Mouse (Mus musculus): ENCODE results near the gene Vasp.

Vasp gene

GRCm38 (mm10) chr7:19239423-19239822 is 32.2 kb downstream of the Vasp start:
- peak; percentile 70 for DNase-seq (ENCODE audit: extremely low read depth, low read depth)

GRCm38 (mm10) chr7:19238344-19238743 is 33.3 kb downstream of the Vasp start:
- DNase-seq (ENCODE audit: extremely low read depth, low read depth): no peak

DNA sequence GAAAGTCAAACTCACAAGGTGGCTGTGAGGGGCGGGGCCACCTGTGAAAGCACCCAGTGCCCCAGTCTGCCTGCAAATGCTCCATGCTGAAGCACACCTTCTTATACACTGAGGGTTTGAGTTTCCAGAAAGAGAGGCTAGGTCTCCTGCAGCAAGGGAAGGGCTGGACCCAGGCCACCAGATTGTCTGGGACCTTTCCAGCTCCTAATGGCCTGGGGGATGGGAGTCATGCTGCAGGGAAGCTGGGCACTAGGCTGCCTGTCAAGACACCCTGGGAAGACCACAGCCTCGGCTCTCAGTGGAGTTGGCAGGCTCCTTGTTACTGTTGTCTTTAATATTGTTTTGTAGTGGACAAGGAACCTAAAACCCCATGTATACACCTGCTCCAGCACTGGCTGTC is 35.2 kb downstream of the Vasp start:
- DNase-seq (ENCODE audit: extremely low read depth, low read depth): no peak

DNA sequence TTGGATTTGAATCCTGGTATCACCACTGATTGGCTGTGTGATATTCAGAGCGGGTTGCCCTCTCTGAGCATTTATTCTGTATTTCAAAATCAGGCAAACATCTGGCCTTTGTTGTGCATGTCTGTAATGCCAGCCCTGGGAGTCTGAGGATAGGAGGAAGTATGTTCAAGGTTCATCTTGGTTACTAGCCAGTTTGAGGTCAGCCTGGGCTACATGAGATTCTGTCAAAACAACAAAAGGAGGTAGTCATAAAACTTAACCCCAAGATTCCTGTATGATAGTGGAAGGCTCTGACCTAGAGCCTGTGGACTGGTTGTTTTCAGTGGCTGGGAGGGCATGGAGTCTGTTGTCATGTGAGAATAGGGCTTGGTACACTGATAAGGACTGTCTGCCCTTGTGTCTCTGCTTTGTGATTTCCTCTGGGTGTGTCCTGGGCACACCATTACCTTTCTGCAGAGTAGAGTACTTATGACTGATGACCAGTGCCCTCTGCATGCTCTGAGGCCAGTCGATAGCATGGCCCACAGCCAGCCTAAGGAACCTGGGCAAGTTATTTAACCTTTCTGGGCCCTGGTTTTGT is 36.4 kb downstream of the Vasp start:
- DNase-seq (ENCODE audit: extremely low read depth, low read depth): no peak

DNA sequence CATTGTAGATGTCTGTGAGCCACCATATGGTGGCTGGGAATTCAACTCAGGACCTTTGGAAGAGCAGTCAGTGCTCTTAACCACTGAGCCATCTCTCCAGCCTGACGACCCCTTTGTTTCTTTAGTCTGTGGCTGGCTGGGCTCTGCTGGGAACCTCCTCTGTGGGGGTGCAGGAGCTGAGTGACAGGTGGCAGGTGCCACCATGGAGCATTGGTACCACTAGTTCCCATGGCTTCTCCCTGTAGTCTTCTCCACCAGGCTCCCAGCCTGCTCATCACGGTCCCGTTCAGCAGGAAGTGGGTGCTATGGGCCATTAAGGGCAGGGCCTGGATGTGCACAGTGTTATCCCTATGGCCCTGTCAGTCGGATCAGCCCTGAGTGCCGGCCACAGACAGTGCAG is 37.0 kb downstream of the Vasp start:
- DNase-seq (ENCODE audit: extremely low read depth, low read depth): no peak

- no peak for DNase-seq (ENCODE audit: extremely low read depth, low read depth)
Measured at GRCm38 (mm10) chr7:19231849-19232248, 39.8 kb downstream of the Vasp start.

- no peak for DNase-seq (ENCODE audit: extremely low read depth, low read depth)
Measured at GRCm38 (mm10) chr7:19230899-19231298, 40.7 kb downstream of the Vasp start.

DNA sequence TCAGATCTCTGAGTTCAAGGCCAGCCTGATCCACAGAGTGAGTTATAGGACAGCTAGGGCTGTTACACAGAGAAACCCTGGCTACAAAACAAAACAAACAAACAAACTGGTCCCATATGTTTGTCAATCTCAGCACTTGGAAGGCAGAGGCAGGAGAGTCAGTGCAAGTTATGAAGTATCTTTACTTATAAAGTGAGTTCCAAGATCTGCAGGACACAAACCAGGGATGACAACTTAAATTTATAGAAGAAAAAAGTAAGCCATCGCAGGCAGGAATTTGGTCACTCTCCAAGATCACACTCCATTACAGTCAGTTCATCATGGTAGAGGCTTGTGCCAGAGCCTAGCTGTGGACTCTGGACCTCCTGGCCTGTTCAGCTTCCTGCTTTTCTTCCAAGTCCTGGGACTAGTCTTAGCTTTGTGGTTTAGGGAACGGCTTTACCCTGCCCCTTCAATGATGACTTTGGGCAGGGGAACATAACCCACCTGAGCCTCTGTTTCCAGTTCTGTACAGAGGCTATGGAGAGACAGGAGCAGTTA is 41.5 kb downstream of the Vasp start:
- DNase-seq (ENCODE audit: extremely low read depth, low read depth): no peak

DNA sequence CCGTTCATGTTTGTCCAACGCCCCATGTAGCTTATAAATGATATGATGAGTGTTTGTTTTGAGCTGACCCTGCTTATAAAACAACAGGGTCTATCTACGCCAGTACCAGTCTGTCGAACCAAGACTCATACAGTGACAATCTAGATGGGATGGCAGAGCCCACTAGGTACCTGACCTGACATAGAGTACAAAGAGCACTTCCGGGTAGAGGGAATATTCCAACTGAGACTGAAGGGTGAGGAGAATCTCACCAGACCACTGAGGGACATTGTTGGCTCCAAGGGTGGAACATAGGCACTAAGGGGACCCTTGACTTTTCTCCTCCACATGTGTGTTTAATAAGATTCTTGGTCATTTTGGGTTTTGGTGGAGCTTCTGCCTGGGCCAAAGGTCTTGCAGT is 42.2 kb downstream of the Vasp start:
- no peak for DNase-seq (ENCODE audit: extremely low read depth, low read depth)

- DNase-seq (ENCODE audit: extremely low read depth, low read depth): no peak
Measured at GRCm38 (mm10) chr7:19228793-19229148, 42.8 kb downstream of the Vasp start.

DNA sequence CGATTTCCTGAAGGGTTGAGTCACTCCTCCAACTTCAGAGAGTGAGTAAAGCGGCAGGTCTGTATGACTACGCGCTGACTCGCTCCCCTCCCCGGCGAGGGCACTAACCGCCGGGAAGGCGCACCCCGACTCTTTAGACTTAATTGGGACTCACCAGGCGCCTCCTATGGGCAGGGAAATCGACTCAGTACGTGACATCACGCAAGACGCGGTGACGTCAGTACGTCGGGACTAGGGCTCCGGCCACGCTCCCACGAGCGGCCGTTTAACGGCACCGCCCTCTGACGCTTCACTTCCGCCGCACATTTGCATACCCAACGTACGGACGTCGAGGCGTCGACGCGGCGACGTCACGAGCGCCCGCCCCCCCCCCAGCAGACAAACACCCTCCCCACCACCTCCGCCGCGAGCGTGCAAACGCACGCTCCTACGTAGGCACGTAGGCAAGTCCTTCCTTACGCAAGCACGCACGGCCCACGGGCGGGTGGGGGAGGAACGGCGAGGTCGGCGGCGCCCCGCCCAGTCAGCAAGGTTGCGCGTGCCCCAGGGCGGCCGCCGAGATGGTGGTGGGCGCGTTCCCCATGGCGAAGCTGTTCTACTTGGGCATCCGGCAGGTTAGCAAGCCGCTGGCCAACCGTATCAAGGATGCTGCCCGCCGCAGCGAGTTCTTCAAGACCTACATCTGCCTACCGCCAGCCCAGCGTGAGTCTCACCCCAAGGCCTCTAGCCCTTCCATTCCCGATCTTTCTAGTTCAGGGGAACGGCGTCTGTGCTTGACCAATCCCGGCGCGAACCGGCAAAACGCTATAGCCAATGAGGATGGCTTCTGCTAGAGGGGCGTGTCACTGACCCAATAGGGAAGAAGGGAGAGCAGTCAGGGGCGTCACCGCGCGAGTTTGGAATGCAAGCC is 43.5 kb downstream of the Vasp start, which contains the start of gene Opa3:
Opa3 (plus strand) TSS at position 452 of the 910 bp plus-strand sequence.
- DNase-seq (ENCODE audit: extremely low read depth, low read depth): peak; percentile 99

GRCm38 (mm10) chr7:19226817-19227797 is 44.5 kb downstream of the Vasp start:
- peak; percentile 35 for DNase-seq (ENCODE audit: extremely low read depth, low read depth)

DNA sequence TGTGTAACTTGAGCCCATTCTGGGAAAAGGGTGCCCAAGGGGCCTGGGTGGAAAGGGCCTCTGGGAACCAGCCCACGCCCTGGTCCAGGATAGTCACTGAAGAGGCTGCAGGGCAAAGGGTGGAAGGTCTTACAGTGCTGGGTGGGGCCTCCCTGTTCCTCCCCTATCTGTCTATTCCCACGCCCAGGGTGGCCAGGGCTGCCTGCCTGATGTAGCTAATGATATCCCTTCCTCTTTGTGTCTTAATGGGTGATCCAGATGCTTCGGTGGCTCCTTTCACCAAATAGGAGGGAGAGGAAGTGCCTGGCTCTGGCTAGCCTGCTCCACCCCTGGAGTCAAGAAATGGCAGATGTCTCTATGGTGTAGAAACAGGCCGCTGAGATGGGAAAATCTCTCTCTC is 46.7 kb downstream of the Vasp start:
- DNase-seq (ENCODE audit: extremely low read depth, low read depth): peak; percentile 35

DNA sequence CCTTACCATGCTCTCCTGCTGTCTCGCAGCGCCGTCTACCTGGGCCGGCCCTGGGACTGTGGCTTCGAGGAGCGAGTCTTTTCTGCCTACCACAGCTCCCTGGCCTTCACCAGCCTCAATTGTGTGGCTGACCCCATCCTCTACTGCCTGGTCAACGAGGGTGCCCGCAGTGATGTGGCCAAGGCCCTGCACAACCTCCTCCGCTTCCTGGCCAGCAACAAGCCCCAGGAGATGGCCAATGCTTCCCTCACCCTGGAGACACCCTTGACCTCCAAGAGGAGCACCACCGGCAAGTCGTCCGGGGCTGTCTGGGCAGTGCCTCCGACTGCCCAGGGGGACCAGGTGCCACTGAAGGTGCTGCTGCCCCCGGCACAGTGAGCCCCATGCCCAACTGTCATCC is 48.7 kb downstream of the Vasp start:
- no peak for DNase-seq (ENCODE audit: extremely low read depth, low read depth)

DNA sequence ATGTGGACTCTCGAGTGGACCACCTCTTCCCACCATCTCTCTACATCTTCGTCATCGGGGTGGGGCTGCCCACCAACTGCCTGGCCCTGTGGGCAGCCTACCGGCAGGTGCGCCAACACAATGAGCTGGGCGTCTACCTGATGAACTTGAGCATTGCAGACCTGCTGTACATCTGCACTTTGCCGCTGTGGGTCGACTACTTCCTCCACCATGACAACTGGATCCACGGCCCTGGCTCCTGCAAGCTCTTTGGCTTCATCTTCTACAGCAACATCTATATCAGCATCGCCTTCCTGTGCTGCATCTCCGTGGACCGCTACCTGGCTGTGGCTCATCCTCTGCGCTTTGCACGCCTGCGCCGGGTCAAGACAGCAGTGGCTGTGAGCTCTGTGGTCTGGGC is 49.4 kb downstream of the Vasp start:
- DNase-seq (ENCODE audit: extremely low read depth, low read depth): no peak

GRCm38 (mm10) chr7:19220061-19220460 is 51.6 kb downstream of the Vasp start:
- DNase-seq (ENCODE audit: extremely low read depth, low read depth): no peak

- no peak for DNase-seq (ENCODE audit: extremely low read depth, low read depth)
Measured at GRCm38 (mm10) chr7:19217944-19218343, 53.7 kb downstream of the Vasp start.

DNA sequence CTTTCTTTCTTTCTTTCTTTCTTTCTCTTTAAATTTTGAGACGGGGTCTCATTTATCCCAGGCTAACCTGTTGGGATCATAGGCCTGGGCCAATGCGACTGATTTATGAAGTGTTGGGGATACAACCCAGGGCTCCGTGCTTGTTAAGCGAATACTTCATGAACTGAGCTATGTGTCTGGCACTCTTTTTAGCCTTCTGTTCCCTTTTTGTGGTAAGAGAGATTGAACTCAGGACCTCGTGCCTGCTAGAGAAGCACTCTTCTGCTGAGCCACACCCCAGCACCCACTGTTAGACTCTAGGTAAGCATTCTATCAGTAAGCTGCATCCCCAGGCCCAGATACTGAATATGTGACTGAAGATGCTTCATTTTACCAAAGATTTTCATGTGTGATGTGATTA is 54.1 kb downstream of the Vasp start:
- DNase-seq (ENCODE audit: extremely low read depth, low read depth): peak; percentile 67

GRCm38 (mm10) chr7:19214940-19215339 is 56.7 kb downstream of the Vasp start:
- no peak for DNase-seq (ENCODE audit: extremely low read depth, low read depth)

GRCm38 (mm10) chr7:19214369-19214768 is 57.2 kb downstream of the Vasp start:
- no peak for DNase-seq (ENCODE audit: extremely low read depth, low read depth)

GRCm38 (mm10) chr7:19213385-19213784 is 58.2 kb downstream of the Vasp start:
- no peak for DNase-seq (ENCODE audit: extremely low read depth, low read depth)
